Mouse (Mus musculus): ENCODE results near the gene Ulk4.
"Not testable (repeated sequence)": the region's sequence is repeated elsewhere in the genome, so short reads cannot be mapped to it uniquely, and the experiment has no call there.

Ulk4 gene

DNA sequence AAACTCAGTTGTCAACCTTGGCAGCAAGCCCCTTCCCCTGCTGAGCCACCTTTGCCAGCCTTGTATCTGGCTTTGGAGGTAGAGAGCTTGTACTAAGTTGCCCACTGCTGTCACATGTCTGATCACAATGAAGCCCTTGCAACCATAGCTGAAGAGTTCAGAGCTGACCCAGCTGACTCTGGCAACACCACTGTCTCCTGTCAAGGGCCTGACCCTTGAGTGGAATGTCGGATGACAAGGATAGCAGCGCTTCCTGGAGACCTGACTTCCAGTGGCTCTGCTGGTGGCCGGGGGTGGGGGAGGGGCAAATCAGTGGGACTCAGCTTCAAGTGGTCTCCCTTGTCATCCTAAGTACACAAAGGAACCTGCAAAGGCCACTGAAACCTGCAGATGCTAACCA lies 214.3 kb downstream of the Ulk4 start:
- no peak for DNase-seq (ENCODE audit: low spot score)

DNA sequence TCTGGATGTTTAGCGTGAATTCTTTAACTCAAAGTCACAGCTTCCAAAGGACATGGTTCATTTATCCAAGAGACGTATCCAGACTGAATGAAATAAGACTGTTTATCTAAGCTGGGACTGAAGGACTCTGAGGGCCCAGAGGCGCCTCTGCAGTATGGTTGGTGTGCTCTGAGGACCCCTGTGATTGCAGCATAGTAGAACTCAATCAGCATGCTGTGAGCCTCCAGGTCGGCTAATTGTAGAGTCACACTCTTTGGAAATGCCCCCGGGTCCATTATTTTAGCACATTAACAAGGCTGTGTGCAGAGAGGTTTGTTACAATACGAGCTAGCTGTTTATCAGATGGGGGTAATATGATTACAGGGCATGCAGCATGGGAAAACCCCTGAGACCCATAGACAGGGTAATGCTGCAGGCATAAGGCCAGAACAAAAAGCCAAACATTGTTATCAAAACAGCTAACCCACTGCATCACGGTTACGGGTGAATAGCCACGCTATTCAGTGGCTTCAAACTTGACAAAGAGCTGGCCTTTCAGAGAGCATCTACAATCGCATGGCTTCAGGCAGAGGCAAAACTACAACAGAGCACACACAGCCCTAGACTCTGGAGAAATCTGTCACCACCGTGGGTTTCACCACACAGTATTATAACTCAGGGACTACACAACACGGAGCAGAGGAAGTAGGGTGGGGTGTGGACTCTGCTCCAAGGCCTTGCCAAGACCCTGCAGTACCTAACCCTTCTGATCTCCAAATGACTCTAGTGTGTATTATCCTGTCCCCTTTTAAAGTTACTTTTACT lies 215.0 kb downstream of the Ulk4 start:
- peak; percentile 37 for DNase-seq (ENCODE audit: low spot score)

DNA sequence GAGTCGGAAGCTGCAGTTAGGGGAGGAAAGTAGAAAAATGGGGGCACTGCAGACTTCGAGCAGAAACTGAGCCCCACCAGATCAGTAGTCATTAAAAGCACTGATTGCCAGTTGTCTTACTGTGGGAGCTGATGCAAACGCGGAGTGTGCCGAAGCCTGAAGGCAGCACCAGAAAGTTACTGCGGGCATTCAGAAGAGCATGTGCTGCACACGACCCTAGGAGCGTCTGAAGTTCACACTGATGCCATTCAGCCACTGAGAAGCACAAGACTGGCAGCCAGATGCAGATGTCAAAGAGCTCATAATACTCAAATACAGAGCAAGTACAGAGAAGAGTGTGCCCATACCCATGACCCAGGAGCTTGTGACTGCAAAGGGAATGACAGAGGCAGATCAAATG lies 216.7 kb downstream of the Ulk4 start:
- no peak for DNase-seq (ENCODE audit: low spot score)

DNA sequence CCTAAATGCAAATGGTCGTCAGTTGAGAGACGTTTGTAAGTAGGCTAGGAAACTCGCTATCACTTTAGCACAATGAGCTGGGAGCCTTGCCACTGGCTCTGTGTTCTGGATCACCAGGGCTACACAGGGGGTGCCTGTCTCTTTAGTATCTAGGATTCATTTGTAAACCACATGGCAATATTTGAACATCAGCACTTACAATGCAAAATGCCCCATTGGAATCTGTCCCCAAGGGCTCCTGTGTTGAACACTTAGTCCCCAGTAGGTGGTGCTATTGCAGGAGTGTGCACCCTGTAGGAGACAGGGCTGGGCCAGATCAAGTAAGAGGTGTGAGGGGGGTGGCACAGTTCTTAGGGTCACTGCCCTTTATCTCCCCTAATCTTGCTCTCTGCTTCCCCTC lies 217.7 kb downstream of the Ulk4 start:
- DNase-seq (ENCODE audit: low spot score): peak; percentile 37

DNA sequence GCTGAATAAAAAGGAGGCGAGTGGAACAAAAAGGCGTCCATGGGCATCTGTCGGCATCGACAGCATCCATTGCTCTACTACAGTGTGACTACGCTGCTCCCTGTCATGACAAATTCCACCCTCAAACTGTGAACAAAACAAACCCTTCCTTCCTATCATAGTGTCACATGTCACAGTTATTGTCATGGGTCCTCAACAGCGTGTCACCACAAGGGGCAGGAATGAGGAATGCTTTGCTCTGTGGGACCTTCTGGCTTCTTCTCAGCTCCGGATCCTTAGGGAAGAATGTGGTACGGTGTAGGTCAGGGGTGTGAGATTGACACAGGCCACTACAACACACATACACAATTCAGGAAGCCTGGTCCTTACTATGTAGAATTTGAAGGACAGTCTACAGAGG lies 218.5 kb downstream of the Ulk4 start:
- DNase-seq (ENCODE audit: low spot score): peak; percentile 50

DNA sequence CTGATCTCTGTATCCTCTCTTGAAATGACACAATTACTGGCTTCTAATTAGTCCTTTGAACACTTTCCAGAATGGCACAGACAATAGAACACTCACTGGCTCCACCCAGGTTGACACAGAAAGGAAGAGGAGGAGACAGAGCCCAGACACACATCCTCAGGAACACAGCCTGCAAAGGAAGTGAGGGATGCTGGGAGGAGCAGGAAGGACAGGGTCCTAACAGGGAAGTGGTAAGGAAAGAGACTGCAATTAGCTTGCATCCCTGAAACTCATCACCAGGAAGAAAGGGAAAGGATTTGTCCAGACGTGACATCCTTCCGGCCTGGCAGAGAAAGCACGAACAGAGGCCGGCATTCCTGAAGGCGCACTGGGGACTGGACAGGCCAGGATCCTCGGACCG lies 218.9 kb downstream of the Ulk4 start:
- DNase-seq (ENCODE audit: low spot score): peak; percentile 86

DNA sequence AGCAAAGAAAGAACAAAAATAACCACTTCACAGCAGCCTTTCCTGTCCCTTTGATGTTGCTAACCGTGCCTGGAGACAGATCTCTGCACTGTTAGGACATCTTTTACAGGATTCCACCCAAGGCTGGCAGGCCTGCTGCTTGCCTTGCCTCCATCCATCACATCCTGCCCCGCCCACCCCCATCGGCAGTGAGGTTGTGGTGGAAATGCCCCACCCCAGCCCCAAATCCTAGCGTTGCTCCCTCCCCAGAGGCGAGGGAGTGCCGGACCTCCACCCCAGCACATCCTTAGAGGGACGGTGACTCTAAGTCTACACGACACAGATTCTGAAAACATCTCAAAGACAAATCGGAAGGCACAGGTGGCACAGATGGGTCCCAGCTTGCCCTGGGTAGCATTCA lies 219.6 kb downstream of the Ulk4 start:
- DNase-seq (ENCODE audit: low spot score): peak; percentile 54

DNA sequence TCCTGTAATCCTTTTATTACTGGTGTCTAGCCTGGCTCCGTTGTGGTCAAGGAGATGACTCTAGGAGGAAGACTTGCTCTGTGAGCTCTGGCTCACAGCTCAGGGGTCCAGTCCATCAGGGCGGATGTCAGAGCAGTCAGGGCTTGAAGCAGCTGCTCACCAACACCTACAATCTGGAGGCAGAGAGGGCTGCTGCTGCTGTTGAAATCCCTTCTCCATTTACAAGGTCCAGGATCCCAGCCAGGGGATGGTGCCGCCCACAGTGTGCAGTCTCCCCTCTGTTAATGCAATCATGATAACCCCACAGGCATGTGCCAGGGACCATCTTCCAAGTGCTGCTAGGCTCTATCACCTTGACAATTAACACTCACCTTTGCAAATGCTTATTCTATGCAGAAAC lies 220.5 kb downstream of the Ulk4 start:
- no peak for DNase-seq (ENCODE audit: low spot score)

DNA sequence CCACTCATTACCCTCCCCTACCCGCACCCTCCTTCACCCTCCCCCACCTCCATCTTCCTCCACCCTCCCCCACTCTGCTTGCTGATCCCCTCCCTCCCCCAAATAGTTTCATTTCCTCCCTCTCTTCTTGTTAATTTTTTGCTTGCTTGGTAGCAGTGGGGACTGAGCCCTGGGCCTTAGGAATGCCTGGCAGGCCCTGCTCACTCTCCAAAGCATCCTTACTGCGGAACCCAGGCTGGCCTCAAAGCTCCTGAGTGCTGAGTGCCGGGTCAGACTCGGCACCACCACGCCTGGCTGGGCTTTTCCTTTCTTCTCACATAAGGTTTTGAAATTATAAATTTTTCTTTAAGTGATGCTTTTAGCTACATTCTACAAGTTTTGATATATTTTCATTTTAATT lies 221.0 kb downstream of the Ulk4 start:
- no peak for DNase-seq (ENCODE audit: low spot score)

DNA sequence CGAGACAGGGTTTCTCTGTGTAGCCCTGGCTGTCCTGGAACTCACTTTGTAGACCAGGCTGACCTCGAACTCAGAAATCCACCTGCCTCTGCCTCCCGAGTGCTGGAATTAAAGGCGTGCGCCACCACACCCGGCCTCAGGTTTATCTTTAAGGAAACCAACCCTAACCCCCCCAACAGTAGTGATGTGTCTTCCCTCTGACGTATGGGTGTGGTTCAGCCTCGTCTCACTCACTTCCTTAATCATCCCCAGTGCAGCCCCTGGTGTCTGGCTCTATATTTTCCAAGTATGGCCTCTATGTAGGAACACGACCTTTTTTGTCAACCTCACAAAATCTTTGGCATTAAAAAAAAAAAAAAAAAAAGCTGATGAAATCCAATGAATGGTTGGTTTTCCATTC lies 231.3 kb downstream of the Ulk4 start:
- not testable (repeated sequence) for DNase-seq (ENCODE audit: low spot score)

DNA sequence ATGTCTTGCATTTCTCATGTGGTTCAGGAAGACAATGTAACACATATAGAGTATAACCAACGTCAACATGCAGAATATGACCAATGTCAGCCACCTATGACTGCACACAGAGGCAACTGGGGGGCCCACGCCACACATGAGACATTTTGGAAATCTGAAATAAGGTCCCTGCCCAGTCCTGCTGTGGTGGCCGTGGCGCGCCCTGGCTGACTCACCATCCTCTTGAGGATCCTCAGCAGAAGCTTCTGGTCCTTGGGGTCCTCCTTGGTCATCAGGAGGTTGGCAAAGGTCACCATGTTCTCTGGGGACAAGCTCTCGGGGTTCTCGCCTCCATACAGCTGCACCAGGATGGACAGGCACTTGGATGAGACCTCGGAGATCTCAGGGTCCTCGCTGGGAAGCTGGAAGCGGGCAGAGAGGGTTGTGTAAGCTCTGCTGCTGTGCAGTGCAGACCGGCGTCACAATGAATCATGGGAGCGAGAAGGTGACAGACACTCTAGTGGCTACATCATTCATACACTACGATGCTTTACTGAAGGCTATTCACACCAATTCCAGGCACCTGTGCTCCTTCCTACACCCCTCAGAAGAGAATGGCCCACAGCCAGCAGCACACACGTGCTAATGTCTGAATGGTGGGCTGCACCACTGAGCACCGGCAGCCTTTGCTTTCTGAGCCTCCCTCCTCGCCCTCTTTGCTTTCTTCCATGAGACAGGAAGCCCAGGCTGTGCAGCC lies 232.4 kb downstream of the Ulk4 start:
- no peak for DNase-seq (ENCODE audit: low spot score)

DNA sequence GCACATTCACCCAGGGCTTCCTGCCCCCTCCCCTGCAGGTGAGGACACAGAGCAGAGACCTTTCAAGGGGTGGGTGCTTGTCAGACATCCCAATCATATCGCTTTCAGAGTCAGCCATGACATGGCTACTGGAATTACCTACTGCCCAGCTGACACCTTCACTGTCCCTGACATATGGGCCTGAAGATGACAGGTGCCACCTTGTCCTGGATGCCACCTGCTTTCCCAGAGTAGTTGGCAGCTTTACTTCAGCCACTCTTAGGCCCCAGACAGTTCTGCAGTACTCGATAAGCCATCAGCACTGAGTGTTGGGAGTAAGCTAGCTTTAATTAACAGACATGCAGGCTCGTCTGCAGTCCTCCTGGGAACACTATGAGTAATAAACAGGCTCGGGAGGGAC lies 234.0 kb downstream of the Ulk4 start:
- DNase-seq (ENCODE audit: low spot score): no peak

DNA sequence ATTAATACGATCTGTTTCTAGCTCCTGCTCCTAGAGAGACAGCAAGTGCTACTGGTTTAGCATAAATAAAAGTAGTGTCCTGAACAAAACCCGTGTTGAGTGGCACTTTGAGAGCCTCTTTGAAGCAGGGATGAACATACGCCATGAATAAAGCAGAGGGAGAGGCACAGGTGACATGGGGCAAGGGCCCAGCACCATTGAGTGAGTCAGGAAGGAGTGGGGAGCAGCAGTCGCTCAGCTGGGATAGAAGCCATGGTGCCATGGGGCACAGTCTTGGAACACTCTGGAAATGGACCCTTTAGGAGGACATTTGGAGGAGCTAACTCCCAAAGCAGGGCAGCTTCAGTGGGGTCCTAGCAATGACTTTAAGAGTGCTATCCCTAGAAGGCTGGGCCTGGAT lies 238.6 kb downstream of the Ulk4 start:
- DNase-seq (ENCODE audit: low spot score): no peak

DNA sequence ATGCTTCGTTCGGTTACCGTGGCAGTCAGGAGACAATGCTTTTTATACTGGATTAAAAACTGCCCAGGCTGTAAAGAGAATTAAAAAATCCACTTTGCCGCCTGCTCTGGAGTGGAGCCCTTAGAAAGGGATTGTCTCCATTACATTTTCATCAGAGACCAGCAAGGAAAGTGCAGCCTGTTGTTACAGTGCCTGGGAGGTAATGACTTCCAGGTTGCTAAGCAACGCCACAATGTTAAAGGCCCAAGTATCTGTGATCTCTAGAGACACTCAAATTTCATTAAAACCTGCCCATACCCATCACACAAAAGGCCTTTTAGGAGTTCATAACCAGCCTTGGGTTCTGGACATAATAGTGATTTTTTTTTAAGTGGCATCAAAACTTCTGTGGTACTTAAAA lies 239.0 kb downstream of the Ulk4 start:
- DNase-seq (ENCODE audit: low spot score): peak; percentile 69

DNA sequence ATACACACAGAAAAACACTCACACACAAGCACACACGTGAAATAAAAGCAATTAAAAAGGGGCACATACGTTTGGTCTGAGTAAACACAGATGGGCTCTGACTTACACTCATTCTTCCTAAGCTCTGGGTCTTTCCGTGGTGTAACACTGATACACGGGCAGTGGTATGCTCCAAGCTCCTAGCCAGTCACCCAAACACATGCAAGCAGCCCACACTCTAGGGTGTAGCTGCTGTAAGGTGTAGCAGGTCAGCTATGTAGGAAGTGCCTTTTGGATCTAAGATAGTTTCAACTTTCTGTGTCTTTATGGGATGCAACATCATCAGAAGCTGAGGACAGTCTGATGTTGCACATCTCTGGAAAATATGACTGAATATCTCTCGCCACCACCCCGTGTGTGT lies 241.7 kb downstream of the Ulk4 start:
- no peak for DNase-seq (ENCODE audit: low spot score)

DNA sequence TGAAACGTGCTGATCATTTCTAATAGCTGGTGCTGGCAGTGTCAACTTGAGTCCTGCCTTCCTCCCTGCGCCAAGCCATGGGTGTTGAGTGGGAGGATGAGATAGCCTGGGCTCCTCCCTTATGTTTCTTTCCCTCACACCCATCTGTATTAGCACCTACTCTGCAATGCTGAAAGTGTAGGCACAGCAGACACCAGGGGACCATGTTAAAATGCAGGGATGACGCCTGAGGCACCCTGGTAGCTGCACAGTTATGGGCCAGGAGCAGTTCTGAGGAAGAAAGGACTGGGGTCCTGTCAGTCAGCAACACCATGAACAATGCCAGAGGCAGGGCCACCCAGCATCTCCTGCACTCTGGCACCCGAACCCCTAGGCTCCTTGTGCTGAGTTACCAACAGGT lies 243.4 kb downstream of the Ulk4 start:
- DNase-seq (ENCODE audit: low spot score): no peak

DNA sequence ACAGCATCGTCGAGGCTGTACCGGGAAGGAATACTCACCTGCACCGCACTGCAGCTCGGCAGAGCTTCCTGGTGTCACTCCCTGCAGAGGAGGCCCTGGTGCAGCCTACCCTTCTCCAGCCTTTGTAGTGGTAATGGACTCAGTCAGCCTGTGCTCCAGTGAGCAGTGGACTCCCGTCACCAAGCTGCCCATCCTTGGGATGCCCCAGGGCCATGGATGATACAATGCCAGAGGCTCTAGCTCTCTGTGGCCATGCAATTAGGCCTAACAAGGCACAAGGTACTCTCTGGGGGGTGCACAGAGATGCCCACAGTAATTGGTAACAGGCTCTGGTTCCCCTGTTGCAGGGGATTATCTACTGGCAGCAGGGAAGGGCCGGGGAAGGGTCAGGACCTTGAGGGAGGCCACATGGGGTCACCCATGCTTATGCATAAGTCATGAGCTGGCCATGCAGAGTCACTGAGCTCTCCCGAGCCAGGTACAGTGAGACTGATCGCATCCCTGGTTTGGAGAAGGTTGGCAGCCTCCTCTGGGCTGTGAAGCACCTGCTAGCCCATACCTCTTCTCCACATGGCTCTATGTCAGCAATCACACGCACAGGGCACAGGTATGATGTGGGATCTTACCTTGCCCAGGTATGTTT lies 244.6 kb downstream of the Ulk4 start:
- DNase-seq (ENCODE audit: low spot score): no peak

DNA sequence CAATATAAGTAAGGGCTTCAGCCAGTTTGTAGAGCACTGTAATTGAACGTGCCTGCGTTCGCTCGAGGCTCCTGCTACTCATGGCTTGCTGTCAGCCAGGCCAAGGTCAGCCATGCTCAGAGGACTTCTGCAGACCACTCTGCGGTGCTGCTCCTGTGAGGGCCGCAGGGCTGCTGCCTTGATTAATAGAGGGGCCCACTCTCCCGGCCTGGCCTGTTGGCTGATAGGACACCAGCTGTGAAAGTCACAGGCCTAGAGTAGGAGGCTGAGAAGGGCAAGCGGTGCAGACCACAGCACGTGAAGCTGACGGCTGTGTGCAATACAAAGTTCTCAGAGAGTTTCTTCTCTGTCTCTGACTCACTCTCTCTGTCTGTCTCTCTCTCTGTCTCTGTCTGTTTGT lies 246.0 kb downstream of the Ulk4 start:
- DNase-seq (ENCODE audit: low spot score): no peak

DNA sequence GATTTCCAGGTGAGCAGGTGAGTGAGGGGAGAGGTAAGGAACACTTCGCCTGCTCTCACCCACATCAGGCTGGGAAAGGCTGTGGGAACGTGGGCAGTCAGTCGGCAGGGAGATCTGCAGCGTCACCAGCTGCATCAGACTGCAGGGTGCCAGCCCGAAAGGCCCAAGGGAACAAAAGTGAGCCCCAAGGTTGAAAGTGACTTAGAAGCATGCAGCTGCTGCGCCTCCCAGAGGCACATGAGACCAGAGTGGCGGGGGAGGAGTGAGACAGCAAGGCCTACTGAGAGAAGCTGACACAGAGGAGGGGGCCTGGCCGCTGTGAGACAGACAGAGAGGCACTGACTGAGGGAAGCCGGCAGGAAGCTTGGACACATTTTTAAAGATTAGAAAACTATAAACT lies 247.2 kb downstream of the Ulk4 start:
- no peak for DNase-seq (ENCODE audit: low spot score)

DNA sequence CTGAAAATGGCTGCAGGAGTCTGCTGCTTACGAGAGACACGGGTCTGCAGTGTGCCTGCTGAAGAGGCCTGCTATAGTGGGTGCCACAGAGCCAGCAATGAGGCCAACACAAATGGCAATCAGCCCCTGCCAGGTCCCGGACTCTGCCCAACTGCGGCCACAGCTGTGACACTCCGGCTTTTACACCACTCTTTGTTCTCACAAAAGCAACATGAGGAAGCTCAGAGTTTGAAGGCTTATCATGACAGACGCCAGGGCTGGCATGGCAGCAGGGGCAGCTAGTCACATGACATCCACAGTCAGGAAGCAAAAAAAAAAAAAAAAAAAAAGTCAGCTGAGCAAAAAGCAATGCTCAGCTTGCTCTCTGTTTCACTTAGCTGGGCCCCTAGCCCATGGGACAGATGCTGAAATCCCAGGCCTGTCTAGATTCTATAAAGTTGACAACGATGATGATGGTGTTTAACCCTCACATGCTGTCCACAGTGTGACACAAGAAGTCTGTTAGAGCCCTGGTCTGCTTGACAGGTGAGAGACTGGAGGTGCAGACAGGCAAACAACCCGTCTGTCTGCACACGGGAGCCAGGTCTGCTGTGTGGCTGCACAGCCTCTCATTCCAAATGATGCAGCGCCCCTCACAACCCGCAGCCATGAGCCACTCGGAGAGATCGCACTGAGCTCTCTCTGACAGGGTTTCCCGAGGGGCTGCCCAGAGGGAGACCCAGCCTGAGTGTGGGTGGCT lies 253.3 kb downstream of the Ulk4 start:
- peak; percentile 70 for DNase-seq (ENCODE audit: low spot score)

DNA sequence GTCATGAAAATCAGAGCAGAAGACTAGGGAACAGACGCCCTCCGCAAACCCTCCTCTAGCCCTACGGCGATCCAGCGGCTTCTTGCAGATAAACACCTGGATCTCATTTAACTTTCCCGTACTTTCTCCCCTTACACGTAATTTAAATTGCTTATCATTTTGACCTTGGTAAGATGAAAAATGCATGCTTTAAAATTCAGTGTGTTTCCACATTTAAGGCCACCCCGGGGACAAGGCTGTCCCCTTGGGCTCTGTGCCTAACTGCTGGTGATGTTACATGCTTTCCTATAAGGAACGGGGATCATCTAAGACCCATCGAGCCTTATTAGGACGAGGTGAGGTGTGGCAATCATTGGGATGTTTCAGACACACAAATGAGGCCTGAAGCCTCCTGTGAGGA lies 256.6 kb downstream of the Ulk4 start:
- DNase-seq (ENCODE audit: low spot score): no peak

DNA sequence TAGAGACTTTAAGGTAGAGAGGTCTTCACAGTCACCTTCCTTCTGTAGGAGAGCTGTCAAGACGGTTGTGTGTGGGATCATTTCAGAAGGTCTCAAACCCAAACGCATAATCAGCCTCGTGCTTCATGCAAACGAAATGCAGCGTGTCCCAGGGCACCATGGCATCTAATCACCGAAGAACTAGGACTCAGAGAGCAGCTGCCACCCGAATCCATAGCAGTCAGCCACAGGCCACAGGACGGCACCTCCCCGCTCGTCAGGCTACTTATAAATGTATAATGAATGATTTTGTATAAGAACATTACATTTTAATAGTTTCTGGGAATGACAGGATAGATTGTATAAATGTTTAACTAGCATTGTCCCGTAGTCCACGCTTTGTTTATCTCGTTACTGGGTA lies 257.1 kb downstream of the Ulk4 start:
- no peak for DNase-seq (ENCODE audit: low spot score)

All from MN1 (cell line).